Mouse (Mus musculus) ES-E14 (cell line): ENCODE measurements around the gene Lrba. TPM values are rescaled to one million over a fixed set of nuclear protein-coding genes. Genes with fewer than 3 reads are reported as not detected.
A peak's percentile ranks its signal among the peaks of the same experiment; 100 is the strongest.

ENCODE experiments used
- DNase-seq: peaks from one replicate; pipeline ENCODE4 v3.0.0-alpha.2; 2013; ENCODE audit warnings: low read depth, low spot score
- H3K27ac ChIP-seq: 2 replicates; pipeline ENCODE4 v1.5.1; 2012; ENCODE audit warnings: low read depth, mild to moderate bottlenecking, low read length, moderate library complexity, mixed read lengths; ENCODE audit not compliant: poor library complexity, insufficient read depth, severe bottlenecking
- H3K36me3 ChIP-seq: 2 replicates; pipeline ENCODE4 v1.6.1; 2012; ENCODE audit warnings: mild to moderate bottlenecking, low read length, moderate library complexity, mixed read lengths; ENCODE audit not compliant: control insufficient read depth, poor library complexity, insufficient read depth, severe bottlenecking
- H3K4me1 ChIP-seq, 2 experiments: fragments of 150-350 bp in 1 of 2; sonication (generic) in 1 of 2; 2 replicates each; pipeline ENCODE4 v1.6.1; 2012; ENCODE audit warnings: low read length in 2 of 2, mild to moderate bottlenecking in 1 of 2, mixed read lengths in 1 of 2; ENCODE audit not compliant: control insufficient read depth in 2 of 2, insufficient read depth in 2 of 2, poor library complexity in 1 of 2
- H3K4me3 ChIP-seq, 2 experiments: fragments of 150-350 bp in 1 of 2; sonication (generic) in 1 of 2; 2 replicates each; pipeline ENCODE4 v1.5.1; 2012; ENCODE audit warnings: low read length in 2 of 2, low read depth in 1 of 2, mild to moderate bottlenecking in 1 of 2, mixed read lengths in 1 of 2; ENCODE audit not compliant: insufficient read depth in 1 of 2, poor library complexity in 1 of 2, severe bottlenecking in 1 of 2
- H3K9ac ChIP-seq: 2 replicates; pipeline ENCODE4 v1.6.1; 2012; ENCODE audit warnings: low read depth, mild to moderate bottlenecking, low read length, mixed read lengths; ENCODE audit not compliant: poor library complexity, insufficient read depth, severe bottlenecking
- H3K9me3 ChIP-seq: fragments of 150-350 bp; sonication (generic); 2 replicates; pipeline ENCODE4 v1.6.1; 2012; ENCODE audit warnings: low read depth, mild to moderate bottlenecking, low read length; ENCODE audit not compliant: control insufficient read depth, insufficient read depth
- CHD2 ChIP-seq: IDR thresholded peaks from 2 replicates; pipeline ENCODE4 v1.6.1; 2014; ENCODE audit warnings: mild to moderate bottlenecking, low read depth, low read length, inconsistent platforms
- HCFC1 ChIP-seq: IDR thresholded peaks from 2 replicates; pipeline ENCODE4 v1.6.1; 2012; ENCODE audit warnings: low read length, inconsistent platforms, borderline replicate concordance; ENCODE audit not compliant: insufficient read depth
- MAFK ChIP-seq: IDR thresholded peaks from 2 replicates; pipeline ENCODE4 v1.6.1; 2014; ENCODE audit warnings: mild to moderate bottlenecking, low read depth, low read length, inconsistent platforms; ENCODE audit not compliant: insufficient read depth
- ZC3H11A ChIP-seq: IDR thresholded peaks from 2 replicates; pipeline ENCODE4 v1.6.1; 2012; ENCODE audit warnings: low read depth, mild to moderate bottlenecking, inconsistent platforms, low read length, borderline replicate concordance
- ZNF384 ChIP-seq: IDR thresholded peaks from 2 replicates; pipeline ENCODE4 v1.6.1; 2012; ENCODE audit warnings: low read depth, low read length, inconsistent platforms
- in situ Hi-C, 2 experiments: fragments of 600-800 bp; cut with MboI; formaldehyde crosslinking; loops; one replicate each; pipeline ENCODE4 v1.15.1; 2025; ENCODE audit warnings: low sequenced_read_pairs in 2 of 2, inconsistent platforms in 1 of 2; ENCODE audit not compliant: unreplicated experiment in 2 of 2
- total RNA-seq: library from RNA; depleted of rRNA; stranded (reverse); fragments of 300-350 nt; gene quantifications from 2 replicates; pipeline ENCODE4 v1.2.3, GENCODE M21; 2012

Lrba gene
- total RNA-seq, 1 experiment: 14.7 TPM

DNA sequence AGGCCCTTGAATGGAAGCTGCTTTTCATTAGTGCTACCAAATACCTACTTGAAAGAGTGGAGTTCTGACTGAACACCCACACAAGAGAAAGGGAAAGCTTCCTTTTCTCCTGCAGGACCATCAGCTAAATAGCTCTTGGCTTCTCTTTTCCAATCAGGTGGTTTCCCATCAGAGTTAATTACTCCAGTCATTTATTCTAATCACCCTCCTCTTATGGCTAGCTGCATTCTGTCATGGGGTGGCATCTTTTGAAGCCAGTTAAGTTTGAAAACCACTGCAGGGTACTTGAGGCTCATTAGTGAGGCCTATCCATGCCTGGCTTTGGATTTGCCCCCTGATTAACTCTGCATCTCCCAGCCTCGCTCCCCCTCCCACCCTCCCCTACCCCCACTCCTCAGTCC, 476.7 kb downstream of the Lrba start:
- H3K9ac ChIP-seq: no peak overlapping the region
- H3K4me3 ChIP-seq: no peak overlapping the region
- no peaks in the 10 kb centered on the region for H3K4me1 ChIP-seq
- in situ Hi-C loops: no loop called here
- no peaks in the 10 kb centered on the region for H3K36me3 ChIP-seq
- no peak overlapping the region for H3K27ac ChIP-seq
- DNase-seq: no peak
- TF ChIP-seq CHD2 (0 out of 2 replicates have a peak, but pooled peaks have one; percentile 9), HCFC1 (no peak), ZNF384 (no peak), MAFK (no peak)
- no peaks in the 10 kb centered on the region for H3K9me3 ChIP-seq

DNA sequence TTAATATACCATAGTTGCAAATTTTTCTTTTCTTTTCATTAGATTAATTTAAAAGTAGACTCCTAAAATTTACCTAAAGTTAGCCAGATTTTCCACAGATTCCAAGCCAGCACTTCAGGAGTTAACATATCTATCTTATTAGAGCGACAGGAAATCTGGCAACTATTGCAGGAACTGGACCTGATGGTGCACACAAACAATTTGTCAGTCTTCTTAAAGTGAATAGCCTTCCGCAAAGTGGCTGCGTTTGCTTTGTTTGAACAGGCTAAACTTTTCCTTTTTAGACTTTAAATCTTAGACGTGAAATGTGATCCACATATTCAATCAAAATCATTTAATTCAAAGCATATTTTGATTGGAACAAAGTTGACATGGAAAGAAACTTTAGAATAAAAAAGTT, 485.0 kb downstream of the Lrba start:
- in situ Hi-C loops: no loop called here
- no peaks in the 10 kb centered on the region for H3K4me1 ChIP-seq

DNA sequence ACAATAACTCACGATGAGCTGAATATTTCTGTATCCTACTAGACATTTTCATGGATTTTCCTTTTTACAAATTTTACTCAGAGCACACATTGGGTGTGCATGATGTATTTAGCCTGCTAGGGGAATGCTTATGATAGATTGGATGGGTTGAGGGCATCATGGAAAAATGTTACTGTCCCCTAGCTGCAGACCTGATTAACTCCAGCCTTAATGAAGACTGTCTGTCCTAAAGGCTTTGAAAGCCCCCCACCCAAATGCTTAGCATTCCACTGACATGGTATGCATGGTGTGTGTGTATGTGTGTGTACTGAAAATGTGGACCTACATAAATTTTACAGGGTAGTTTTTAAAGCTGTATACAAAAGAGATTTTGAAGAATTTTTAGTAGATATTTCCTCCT, 487.1 kb downstream of the Lrba start:
- Histone ChIP-seq H3K9ac (no peak overlapping the region), H3K4me3 (no peak overlapping the region), H3K36me3 (no peaks in the 10 kb centered on the region), H3K9me3 (no peaks in the 10 kb centered on the region), H3K4me1 (no peaks in the 10 kb centered on the region), H3K27ac (no peak overlapping the region)
- TF ChIP-seq ZNF384 (no peak), MAFK (no peak), ZC3H11A (no peak), HCFC1 (no peak), CHD2 (no peak)
- no peak for DNase-seq
- in situ Hi-C loops: no loop called here

More for the DNA sequence above, 485.0 kb downstream of the Lrba start:
- no peak overlapping the region for H3K27ac ChIP-seq
- TF ChIP-seq ZNF384 (no peak), HCFC1 (no peak)
- no peak overlapping the region for H3K9ac ChIP-seq
- no peaks in the 10 kb centered on the region for H3K9me3 ChIP-seq
- no peak for DNase-seq
- no peak overlapping the region for H3K4me3 ChIP-seq
- H3K36me3 ChIP-seq: no peaks in the 10 kb centered on the region

DNA sequence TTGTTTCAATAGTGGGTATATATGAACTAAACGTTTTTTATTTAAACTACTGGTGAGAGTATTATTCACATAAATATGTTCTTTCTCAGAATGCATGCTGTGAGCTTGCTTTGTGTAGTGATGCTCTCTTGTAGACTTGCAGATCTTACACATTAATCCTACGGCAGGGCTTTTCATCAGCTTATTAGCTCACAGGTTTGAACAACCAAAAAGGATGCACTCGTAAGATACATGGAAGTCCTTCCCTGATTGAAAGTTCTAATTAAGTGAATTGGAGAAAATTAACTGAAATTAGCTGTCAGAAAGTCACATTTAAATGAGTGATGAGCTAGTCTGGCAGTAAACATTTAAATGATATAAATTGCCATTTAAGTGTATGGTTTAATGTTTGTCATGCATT, 488.3 kb downstream of the Lrba start:
- no peak for TF ChIP-seq CHD2
- no peak for TF ChIP-seq MAFK
- TF ChIP-seq ZNF384: no peak
- TF ChIP-seq HCFC1: no peak
- no peak for TF ChIP-seq ZC3H11A
- in situ Hi-C loops: no loop called here

DNA sequence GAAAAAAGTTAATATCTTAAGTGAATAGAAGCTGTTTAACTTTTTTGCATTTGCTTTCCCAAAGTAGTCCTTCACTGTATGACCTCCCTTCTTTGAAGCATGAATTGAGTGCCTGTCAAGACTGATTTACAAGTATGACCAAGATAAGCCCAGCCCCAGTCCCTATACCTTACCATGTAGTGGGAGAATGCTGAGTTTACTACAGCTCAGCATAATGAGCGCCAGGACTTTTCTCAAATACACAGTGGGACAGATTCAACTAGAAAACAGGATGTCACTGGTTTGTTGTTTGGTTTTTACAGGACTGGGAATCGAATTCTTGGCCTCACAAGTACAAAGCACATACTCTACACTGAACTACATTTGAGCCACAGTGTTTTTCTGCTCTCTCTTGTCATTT, 490.0 kb downstream of the Lrba start:
- Histone ChIP-seq H3K4me3 (no peak overlapping the region), H3K9ac (no peak overlapping the region), H3K27ac (no peak overlapping the region), H3K9me3 (no peaks in the 10 kb centered on the region), H3K4me1 (no peaks in the 10 kb centered on the region), H3K36me3 (no peaks in the 10 kb centered on the region)
- TF ChIP-seq ZNF384 (no peak), HCFC1 (no peak), MAFK (no peak), ZC3H11A (no peak)
- no peak for DNase-seq
- in situ Hi-C loops: no loop called here

More for the DNA sequence above, 488.3 kb downstream of the Lrba start:
- H3K9me3 ChIP-seq: no peaks in the 10 kb centered on the region
- H3K4me3 ChIP-seq: no peak overlapping the region
- no peak overlapping the region for H3K9ac ChIP-seq
- H3K4me1 ChIP-seq: no peaks in the 10 kb centered on the region
- DNase-seq: no peak
- H3K36me3 ChIP-seq: no peaks in the 10 kb centered on the region
- no peak overlapping the region for H3K27ac ChIP-seq
